Mouse (Mus musculus) erythroblast, embryonic 14.5 days (primary cell): Measurements from ENCODE around the gene Stard5.

Source experiments
- GATA1 ChIP-seq: IDR thresholded peaks from 2 replicates; pipeline ENCODE4 v1.6.1; 2012; ENCODE audit warnings: low read length, inconsistent platforms, mixed read lengths
- TAL1 ChIP-seq: IDR thresholded peaks from 3 replicates; pipeline ENCODE4 v1.6.1; 2012; ENCODE audit warnings: low read length, inconsistent platforms, mixed read lengths

DNA sequence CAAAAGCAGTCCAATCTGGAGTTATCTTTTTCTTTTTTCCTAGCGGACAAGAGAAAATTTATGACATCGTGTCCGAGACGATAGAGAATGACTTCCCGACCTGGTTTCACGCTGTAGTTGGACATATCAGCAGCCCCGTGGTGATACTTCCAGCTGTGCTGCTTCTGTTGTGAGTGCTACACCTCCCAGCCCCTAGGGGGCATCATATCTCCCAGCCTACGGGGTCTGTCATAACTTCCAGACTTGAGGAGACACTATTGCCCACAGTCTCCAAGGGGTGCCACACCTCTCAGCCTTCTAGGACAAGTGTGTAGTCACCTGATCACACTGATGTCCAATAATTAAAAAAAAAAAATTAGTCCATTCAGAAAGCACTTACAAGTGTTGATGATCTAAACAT is 15.9 kb upstream of the Stard5 start:
- no peak for TF ChIP-seq GATA1
- TF ChIP-seq TAL1: no peak
